Mouse (Mus musculus) R1 (cell line): Measurements from ENCODE around the gene Snta1.
"Not testable (repeated sequence)": the region's sequence is repeated elsewhere in the genome, so short reads cannot be mapped to it uniquely, and the experiment has no call there.

Source experiments
- DNase-seq: peaks from one replicate; pipeline ENCODE4 v3.0.0-alpha.2; 2018; ENCODE audit warnings: low read depth, low spot score

The Snta1 gene

DNA sequence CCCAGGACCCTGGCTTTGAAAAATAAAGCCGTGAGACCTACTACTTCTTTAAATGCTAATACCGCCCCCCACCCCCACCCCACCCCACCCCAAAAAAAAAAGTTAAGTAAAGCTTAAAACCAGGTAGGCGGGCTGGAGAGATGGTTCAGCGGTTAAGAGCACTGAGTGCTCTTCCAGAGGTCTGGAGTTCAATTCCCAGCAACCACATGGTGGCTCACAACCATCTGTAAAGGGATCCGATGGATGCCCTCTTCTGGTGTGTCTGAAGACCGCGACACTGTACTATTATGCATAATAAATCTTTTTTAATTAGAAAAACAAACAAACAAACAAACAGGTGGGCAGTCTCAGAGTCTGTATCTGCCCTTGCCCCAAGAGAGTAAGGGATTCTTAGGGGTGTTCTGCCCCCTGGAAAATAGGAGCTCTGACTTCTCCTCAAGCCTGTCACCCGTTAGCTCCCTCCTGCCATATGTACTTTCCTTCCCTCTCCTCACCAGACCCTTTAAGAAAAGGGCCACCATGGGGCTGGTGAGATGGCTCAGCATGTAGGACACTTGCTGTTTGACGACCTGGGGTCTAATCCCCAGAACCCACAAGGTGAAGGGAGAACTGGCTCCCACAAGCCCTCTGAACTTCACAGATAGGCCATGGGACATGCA, 34.9 kb downstream of the Snta1 start, which contains the start of gene Cdk5rap1:
Gene Cdk5rap1, minus strand, starts transcription at position 169 of the 659 bp plus-strand sequence.
- no peak for DNase-seq

GRCm38 (mm10) chr2:154372151-154372829, 35.6 kb downstream of the Snta1 start:
- DNase-seq = peak; percentile 97

DNA sequence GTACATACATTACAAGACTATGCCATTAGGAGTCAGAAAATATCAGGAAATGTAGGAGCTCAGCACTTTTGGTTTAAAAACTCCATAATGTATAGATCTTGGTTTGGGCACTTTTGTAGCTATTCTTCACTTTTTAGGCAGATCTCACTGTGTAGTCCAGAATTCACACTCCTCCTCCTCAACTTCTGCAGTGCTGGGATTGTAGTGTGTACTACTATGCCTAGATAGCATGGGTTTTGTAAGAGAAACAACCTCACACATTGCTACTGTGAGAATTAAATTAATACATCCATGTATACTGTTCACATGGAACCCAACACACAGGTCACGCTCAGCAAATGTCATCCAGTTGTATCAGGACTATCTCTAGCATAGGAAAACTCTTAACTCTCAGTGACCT, 40.4 kb downstream of the Snta1 start:
- no peak for DNase-seq

DNA sequence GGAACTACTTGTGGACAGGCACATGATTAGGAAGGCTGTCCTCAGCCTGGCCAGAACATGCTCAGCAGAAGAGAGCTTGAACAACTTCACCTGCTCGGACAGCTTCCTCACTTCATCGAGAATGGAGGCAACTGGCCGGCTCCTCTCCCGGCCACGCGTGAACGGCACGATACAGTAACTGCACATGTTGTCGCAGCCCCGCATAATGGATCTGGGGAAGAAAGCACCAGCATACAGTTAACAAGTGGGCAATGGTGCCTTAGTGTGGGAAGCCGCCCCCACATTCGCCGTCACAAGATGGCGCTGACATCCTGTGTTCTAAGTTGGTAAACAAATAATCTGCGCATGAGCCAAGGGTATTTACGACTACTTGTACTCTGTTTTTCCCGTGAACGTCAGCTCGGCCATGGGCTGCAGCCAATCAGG, 53.9 kb downstream of the Snta1 start:
- not testable (repeated sequence) for DNase-seq

DNA sequence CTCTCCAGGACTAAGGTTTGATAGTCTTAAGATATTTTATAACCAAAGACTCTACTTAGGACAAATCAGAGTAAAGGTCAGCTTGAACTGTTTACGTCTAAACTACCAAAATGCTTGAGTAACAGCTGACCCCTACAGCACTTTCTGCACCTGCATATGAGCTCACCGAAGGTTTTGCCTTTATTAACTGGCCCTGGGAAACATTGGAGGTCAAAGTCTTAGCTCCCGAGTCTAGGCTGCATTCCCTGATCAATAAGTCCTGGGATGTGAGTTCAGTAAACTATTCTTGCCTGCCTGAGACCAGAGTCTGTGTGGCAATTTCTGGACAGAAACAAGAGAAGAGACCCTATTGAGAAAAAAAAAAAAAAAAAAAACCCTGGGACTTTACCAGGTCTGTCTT, 59.7 kb downstream of the Snta1 start:
- DNase-seq = no peak

GRCm38 (mm10) chr2:154339356-154339755, 68.5 kb downstream of the Snta1 start:
- peak; percentile 61 for DNase-seq

DNA sequence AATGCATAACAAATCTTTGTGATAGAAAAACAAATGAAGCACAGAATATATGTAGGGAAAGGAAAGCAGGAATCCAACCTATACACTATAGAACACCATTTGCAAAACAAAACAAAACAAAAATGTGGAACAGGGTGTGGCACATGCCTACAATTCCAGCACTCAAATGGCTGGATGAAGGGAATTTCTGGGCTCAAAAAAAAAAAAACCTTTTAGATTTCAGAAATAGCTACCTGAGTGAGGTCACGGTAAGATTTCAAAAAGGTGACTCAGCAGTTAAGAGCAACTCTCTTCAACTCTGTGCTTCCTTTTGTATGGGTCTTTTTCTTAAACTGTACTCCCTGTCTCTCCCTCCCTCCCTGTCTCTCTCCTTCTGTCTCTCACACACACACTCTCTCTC, 69.7 kb downstream of the Snta1 start:
- peak; percentile 96 for DNase-seq

- DNase-seq = peak; percentile 51
Measured at GRCm38 (mm10) chr2:154335572-154335971, 72.3 kb downstream of the Snta1 start.

- no peak for DNase-seq
Measured at GRCm38 (mm10) chr2:154326852-154327251, 81.0 kb downstream of the Snta1 start.
